Mouse (Mus musculus) megakaryocyte progenitor cell, adult 5-6 weeks (primary cell): ENCODE data around the gene Peak1. TPM values are rescaled to one million over a fixed set of nuclear protein-coding genes. Genes with fewer than 3 reads are reported as not detected.

Source experiments
- ATAC-seq: replicated peaks from 2 replicates; pipeline ENCODE4 v1.8.0; 2016; ENCODE audit warnings: mild to moderate bottlenecking, moderate TSS enrichment, inconsistent platforms; ENCODE audit not compliant: poor library complexity
- total RNA-seq, 2 experiments: library from RNA; stranded (forward) in 1 of 2; stranded (reverse) in 1 of 2; fragments of 157-497, 149-512 nt in 1 of 2; fragments of 200-1000 nt in 1 of 2; gene quantifications; 2 replicates each; pipeline versions ENCODE4 v1.2.3 to v1.2.4; 2015 to 2017

The Peak1 gene
- total RNA-seq (2015): 13.3 and 17.3 TPM in 2 replicates
- total RNA-seq (2017): 6.7 and 9.1 TPM in 2 replicates

DNA sequence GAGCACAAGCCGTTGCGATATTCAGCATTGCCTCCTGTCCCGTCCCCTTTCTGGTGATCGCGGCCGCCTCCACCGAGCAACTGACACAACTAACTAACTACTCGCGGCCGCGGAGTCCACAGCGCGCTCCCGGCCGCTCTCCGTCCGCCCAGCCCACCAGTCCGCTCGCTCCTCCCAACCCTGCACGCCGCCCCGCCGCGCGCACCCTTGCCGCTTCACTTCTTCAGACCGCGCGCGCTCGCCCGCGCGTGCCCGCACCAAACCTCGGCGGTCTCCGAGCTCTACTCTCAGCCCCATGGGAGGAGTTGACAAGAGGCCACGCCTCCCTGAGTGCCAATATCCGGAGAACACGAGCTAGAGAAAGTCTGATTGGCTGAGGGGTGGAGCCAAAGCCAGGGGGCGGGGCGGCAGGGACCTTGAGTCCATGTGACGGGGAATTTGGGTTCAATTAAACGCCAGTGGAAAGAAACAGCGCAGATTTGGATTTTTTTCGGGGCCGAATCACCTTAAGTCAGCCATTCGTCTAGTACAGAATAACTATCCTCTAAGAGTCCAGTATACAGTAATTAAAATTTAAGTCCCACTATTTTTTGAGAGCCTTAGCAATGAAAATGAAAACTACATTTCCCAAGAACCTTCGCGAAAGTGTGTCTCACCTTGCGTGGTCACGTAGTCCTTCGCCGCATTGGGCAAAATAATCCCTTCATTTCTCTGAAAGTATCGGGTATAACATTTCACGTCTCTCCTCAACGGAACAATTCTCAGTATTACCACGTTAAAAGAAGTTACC is at the start of gene Peak1, which contains the start of gene Hmg20a:
Peak1 (minus strand) TSS at position 120 of the 790 bp plus-strand sequence.
Hmg20a (plus strand) TSS at position 662 of the 790 bp plus-strand sequence.
- peak; percentile 84 for ATAC-seq

GRCm38 (mm10) chr9:56466251-56466650 is 48.4 kb upstream of the Peak1 start:
- ATAC-seq: no peak

DNA sequence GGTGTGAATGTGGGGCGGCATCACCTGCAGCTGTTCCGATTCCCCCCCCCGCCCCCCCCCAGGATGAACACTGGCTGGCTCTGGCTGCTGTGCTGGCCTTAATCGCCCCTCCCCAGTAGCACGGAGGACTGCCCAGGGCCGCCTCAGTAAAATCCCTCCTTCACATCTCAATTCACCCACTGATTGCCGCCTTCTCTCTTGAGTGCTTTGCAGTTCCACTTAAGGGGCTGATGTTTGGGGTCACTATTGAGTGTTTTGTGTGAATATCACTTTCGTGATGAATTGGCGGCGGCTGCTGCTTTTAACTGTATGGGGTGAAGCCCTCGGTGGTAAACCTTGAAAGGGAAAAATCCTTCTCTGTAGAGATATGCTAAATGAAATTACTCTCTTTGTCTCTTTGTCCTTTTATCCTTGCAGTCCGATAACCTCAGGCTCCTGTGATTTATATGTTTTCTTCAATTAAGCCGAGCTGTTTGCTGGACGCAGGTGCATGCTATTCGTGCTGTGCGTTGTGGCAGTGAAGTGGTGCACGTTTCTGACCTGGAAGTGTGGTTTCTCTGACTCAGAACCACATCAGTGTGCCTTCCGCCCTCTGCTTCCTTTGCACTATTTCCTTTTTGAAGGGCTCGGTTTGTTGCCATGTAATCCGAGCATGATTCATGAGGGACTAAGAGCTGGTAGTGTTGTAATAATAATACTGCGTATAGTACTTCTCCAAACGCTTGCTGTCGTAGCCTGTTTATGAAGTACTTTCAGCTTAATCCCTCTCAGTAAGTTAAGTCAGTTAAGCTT is 47.2 kb upstream of the Peak1 start:
- ATAC-seq: peak; percentile 96

DNA sequence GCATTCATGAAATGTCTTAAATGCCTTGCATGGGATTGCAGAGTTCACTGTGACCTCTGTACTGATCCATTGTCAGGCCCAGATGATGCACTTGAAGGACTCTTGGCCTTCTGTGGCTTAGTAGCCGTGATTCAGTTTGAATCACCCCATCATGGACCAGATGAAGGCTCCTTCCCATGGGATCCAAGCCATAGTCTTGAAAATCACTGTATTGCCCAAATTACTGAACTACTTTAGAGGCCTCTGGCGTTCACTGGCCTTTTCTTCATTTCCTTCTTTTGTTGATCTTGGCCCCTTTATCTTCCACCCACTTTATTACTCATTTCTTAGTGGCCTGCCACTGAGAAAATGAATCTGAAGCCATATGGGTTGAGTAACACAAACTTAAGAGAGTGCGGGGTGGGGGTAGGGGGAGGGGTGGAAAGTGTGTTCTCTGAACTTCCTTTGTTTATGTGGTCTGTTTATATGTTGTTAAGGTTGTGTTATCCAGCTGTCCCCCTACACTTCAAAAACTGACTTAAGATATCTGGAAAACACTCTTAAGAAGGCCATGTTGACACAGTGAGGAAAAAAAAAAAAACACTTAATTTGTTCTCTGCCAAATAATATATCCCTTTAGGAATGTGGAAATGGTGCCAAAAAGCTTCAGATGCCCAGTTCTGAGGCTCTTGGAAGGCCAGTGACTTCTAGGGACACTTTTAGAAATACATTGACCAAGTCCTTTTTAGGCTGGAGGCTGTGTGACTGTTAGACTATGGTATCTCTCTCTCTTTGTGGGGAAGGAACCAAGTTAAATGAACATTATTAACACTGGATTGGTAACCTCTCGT is 46.0 kb upstream of the Peak1 start:
- no peak for ATAC-seq

- no peak for ATAC-seq
Observed at GRCm38 (mm10) chr9:56463046-56463445, 45.2 kb upstream of the Peak1 start.

GRCm38 (mm10) chr9:56462606-56463005 is 44.7 kb upstream of the Peak1 start:
- no peak for ATAC-seq

GRCm38 (mm10) chr9:56460987-56461386 is 43.1 kb upstream of the Peak1 start:
- no peak for ATAC-seq

- ATAC-seq: no peak
Observed at GRCm38 (mm10) chr9:56456426-56456825, 38.6 kb upstream of the Peak1 start.

DNA sequence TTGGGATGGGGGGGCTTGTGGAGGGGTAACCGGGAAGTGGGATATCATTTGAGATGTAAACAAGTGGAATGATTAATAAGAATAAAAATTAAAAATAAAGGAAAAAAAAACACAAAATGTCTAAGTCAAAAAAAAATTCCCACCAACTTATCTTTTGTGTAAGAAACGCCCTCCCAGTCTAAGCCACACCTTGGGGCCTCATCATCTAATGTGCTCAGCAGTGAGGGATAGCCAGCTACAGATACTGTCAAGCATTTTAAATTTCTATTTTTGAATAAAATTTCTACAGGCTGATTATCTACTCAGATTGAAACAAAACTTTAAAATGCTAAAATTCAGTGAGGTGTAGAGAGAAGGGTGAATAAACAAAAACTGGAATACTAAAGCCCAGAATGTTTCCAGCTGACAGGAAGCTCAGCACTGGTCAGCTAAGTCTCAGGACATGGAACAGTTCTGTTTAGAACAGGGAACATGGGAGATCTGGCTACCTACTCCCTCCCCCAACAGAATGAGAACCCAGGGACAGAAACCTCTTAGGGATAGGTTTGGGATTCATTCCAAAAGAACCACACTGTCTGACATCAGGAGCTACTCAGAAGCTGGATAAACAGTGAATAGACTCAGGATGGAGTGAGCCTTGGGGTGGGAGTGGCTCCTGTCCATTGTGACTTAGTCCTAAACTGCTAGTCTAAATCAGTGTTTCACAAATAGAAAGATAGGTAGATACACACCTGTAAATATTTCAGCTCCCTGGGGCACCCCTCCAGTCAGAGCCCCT is 35.4 kb upstream of the Peak1 start:
- ATAC-seq: no peak

DNA sequence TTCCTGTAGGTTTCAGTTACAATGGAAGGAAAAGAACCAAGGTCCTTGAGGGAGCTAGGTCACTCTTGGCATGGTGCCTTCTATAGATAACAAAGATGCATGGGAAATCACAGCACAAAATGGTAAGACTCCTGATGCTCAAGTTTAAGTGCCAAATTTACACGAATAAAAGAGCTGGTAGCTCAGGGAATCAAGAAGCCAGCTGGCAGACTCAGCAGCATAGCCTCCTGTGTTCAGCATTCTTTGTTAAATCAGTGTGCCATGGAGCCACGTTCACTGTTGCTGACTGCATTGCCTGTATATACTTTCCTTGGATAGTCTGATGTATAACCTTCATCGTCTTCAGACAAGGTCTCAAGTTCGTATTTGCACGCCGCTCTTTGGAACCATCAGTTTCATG is 33.7 kb upstream of the Peak1 start:
- no peak for ATAC-seq

GRCm38 (mm10) chr9:56439699-56440098 is 21.8 kb upstream of the Peak1 start:
- no peak for ATAC-seq

DNA sequence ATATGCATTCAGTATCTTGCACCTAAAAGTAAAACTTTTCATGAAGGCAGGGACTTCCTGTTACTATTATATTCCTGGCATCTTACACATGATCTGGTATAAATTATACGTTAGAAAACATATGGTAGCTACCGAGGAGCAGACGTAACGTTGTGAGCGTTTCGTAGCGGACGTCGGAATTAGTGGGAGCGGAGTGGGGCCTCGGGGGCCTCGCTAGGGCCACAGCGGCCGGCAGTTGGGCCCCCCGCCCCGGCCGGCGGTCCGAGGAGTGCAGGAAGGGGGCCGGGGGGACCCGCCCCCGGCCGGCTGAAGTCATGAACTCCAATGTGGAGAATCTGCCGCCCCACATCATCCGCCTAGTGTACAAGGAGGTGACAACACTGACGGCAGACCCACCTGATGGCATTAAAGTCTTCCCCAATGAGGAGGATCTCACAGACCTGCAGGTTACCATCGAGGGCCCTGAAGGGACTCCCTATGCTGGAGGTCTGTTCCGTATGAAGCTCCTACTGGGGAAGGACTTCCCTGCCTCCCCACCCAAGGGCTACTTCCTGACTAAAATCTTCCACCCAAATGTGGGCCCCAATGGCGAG is 19.5 kb upstream of the Peak1 start:
- peak; percentile 83 for ATAC-seq

DNA sequence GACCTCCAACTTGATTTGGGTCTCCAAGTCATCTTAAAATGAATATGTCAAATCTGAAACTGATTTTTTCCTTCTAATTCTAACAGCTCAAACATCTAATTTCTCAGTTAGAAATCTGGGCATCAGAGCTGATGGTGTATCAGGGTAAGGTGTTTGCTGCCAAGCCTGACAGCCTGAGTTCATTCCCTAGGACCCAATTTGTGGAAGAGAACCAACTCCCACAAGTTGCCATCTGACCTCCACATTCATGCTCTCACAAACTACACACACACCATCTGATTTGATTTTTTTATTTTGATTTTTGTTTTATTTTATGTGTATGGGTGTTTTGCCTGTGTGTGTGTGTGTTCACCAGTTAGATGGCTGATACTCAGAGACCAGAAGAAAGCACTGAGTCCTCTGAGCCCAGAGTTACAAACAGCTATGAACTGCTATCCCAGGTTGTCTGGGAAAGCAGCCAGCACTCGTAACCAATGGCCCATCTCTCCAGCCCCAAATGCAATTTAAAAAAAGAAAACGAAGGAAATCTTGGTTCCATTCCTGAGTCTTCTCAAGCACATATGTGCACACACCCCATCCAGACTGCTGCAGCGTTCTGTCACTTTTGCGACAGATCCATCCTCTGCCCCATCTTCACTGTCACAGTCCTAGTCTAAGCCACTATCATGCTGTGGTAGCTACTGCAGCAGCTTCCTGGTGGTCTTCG is 18.1 kb upstream of the Peak1 start:
- no peak for ATAC-seq

- peak; percentile 23; the same call in 1 of the 2 replicates for ATAC-seq
Observed at GRCm38 (mm10) chr9:56424861-56425260, 7.0 kb upstream of the Peak1 start.

DNA sequence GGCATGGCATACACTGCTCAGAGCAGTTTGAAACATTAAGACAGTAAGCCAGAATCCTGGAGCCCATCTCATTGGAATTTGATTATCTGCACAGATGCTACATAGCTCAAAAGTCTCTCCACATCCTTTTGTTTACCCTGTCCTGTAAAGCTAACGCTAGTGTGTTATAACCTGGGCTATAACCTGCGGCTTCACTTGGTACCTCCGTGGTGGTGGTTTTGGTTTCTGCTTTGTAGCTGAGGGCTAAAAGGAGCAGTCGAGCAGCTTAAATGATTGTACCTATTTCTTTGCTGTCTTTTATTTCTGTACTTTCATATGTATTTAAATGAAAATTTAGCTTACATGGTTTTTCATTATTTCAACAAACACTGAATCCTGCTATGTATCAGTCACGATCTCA is 4.1 kb upstream of the Peak1 start:
- no peak for ATAC-seq

GRCm38 (mm10) chr9:56420892-56421601 is 3.2 kb upstream of the Peak1 start:
- no peak for ATAC-seq

GRCm38 (mm10) chr9:56420236-56420635 is 2.4 kb upstream of the Peak1 start:
- no peak for ATAC-seq

DNA sequence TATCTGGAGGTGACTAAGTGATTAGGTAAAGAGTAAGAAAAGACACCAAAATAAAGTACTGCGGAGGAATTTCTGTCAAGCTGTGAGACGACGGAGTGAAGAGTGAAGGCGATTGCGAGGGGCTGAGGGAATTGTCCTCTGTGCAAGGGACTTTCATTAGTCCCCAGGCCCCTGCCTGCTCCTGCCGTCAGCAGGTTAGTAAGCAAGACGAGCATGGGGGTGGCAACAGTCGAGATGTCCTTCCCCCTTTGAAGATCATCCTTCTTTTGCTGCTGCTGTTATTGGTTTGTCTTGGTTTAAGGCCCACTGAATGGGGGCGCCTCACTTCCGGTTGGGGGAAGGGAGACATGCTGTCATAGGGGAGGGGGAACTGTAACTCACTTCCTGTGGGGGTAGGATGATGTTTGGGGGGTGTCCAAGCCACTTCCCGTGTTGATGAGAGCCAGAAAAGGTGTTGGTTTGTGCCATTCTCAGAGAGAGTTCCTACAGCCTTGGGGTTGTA is 922 bp upstream of the Peak1 start:
- peak; percentile 59 for ATAC-seq
